Mouse (Mus musculus): ENCODE data around the gene Ctu2.

Ctu2 gene

DNA sequence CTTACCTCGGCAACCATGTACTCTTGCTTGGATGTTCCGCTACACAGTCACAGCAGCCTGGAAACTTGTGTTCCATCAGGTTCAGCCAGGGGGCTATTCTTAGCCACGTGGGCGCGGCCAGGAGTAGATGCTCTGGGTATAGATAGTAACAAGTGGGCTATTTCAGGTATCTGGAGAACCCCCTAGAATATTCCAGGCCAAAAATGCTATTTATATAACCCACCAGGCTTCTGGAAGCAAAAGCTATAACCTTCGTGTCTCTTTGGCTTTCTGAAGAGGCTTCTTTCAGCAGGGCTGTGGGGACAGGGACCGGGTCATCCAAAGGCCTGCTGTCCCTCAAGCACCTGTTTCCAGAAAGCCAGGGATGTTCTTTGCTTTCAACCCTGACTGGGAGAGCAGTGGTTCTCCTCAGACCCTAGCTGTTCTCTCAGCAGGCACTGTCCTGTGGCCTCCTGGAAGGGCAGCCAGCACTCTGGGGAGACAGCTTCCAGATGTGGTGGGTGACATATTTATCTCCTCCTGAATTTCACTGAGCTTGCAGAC lies 24.7 kb upstream of the Ctu2 start:
- no peak for DNase-seq (ENCODE audit: low spot score)

- DNase-seq (ENCODE audit: low spot score): no peak
Measured at GRCm38 (mm10) chr8:122452154-122452553, 23.8 kb upstream of the Ctu2 start.

DNA sequence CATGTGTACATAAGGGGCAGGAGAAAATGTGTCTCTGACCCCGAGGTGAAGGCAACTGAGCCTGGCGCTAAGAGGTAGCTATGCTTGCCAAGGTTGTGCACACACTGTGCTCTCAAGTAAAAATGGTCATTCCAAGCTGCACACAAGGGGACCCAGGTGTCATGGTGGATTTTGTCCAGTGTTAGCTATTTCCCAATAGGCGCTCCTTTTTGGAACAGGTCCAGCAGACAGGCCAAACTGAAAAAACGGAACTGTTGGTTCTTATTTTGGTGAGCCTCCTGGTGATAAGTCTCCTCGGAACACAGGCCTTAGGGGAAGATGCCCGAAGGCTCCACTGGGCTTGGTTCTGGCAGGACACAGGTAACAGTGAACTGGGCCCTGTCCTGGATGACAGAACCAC lies 21.5 kb upstream of the Ctu2 start:
- DNase-seq (ENCODE audit: low spot score): no peak

GRCm38 (mm10) chr8:122457171-122457570 lies 18.8 kb upstream of the Ctu2 start:
- no peak for DNase-seq (ENCODE audit: low spot score)

DNA sequence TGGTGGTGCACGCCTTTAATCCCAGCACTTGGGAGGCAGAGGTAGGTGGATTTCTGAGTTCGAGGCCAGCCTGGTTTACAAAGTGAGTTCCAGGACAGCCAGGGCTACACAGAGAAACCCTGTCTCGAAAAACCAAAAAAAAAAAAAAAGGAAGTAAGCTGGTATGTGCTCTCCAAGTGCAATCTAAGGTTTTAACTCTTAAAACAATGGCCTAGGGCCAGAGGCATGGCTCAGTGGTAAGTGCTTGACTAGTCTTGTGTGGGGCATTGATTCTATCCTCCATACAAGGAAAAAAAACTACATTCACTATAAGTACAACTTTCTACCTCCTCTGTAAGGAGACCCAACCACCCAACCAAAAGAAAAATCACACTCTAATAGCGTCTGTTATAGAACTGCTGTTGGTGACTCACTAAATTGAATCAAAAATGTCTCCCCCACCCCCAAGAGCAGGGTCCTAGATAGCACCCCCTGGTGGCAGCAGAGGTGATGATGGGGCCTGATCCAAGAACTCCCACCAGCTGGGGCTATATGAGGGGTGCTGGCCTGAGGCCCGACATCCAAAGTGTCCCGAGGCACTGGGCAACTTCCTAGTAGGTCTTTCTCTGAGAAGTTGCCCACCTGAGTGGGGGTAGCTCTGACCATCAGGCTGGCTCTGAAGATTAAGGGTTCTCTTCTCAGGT lies 16.6 kb upstream of the Ctu2 start:
- DNase-seq (ENCODE audit: low spot score): no peak

DNA sequence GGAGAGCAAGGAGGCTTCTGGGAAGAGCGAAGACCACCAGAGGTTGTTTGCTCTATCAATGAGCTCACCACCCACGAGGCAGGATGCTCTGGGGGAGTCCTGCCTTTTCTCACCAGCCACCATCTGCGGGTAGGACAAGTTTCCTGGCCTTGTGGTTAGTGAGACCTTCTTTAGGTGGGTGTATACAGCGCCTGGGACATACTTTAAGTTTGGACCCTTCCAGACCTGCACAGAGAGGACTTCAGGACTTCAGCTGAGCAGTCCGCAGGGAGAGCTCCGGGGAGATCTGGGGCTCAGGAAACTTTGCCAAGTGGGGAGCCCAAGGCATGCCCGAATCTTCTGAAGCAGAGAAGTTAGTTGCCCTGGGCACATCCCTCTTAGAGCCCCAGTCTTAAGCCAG lies 16.0 kb upstream of the Ctu2 start:
- DNase-seq (ENCODE audit: low spot score): no peak

GRCm38 (mm10) chr8:122460524-122461472 lies 15.1 kb upstream of the Ctu2 start, which contains the start of gene Snai3:
Gene Snai3 (minus strand): TSS chr8:122460733.
- DNase-seq (ENCODE audit: low spot score): peak; percentile 27

GRCm38 (mm10) chr8:122461473-122462148 lies 14.3 kb upstream of the Ctu2 start:
- DNase-seq (ENCODE audit: low spot score): no peak

- DNase-seq (ENCODE audit: low spot score): no peak
Measured at GRCm38 (mm10) chr8:122462510-122462909, 13.4 kb upstream of the Ctu2 start.

DNA sequence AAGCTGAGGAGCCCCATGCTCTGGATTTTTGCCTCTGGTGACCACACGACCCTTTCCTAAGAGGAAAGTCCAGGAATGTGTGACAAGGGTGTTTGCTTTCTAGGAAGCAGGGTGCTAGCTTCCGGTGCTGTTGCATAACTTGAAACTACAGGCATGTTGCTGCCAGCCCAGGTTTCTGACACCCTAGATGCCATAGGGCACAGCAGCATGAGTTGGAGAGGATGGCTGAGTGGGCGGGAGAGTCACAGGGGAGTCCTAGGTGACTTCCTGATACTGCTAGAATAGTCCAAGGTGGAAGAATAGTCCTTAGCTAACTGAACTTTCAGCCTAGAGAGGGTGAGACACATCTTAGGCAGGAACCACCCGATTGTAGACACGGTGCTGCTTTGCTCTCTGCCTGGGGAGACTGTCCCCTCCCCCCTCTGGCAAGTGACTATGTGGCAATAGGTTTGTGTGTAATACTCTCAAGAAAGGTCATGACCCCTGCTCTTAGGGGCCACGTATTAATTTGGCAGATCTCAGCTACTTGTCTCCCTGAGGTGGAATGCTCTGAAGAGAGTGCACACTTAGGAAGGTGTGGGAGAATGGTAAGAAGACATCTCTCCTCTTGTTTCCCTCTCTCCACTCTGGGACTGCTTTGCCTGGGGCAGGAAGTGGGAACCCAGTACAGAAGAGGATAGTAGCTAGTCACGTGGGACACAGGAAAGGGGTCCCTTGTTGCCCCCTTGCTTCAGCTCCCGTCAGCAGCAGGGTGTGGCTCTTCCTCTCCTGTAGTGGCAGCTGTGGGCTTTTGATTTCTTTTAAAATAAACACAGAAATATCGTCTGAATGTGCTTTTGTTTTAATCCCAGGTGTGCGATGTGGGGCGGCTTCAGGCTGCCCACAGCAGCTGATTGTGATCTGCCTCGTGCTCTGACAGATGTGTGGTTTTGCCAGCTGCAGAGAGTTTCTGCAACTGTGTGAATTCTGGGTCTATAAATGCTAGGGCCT lies 12.0 kb upstream of the Ctu2 start:
- DNase-seq (ENCODE audit: low spot score): peak; percentile 57

DNA sequence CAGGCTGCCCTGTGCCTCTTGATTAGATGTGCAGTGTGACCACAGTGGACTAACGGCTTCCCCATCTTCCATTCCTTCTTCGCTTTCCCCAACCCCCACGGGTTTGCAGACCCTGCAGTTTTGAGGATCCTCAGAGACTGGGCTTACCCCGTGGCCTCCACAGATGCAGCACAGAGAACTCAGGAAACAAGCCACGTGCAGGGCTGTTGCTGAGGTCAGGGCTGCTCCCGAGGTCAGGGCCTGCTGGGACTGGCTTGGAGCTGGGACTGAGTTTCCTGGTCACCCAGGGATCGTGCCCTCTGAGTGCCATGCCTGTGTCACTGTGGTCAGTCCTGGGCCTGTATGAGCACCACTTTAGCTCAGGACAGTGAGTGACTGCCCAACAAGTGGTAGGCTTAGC lies 11.0 kb upstream of the Ctu2 start:
- DNase-seq (ENCODE audit: low spot score): no peak

GRCm38 (mm10) chr8:122467816-122468215 lies 8.1 kb upstream of the Ctu2 start:
- DNase-seq (ENCODE audit: low spot score): no peak

GRCm38 (mm10) chr8:122469407-122469806 lies 6.5 kb upstream of the Ctu2 start:
- no peak for DNase-seq (ENCODE audit: low spot score)

DNA sequence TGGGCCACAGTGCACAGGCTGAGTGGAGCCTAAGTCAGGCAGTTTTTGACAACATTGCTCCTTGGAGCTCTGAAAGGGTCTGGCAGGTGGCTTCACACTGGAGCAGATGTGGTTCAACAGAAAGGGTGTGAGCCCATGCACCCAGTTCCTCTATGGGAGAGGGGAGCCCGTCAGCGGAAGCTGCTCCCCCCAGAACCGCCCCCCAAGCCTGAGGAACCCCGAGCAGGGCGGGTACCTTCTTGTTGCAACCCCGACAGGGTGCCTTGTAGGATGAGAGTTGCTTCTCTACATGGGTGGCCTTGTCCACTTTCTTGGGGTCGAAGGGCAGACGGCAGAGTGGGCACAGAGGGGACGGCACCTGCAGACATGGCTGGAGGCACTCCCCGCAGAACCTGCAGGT lies 6.0 kb upstream of the Ctu2 start:
- no peak for DNase-seq (ENCODE audit: low spot score)

DNA sequence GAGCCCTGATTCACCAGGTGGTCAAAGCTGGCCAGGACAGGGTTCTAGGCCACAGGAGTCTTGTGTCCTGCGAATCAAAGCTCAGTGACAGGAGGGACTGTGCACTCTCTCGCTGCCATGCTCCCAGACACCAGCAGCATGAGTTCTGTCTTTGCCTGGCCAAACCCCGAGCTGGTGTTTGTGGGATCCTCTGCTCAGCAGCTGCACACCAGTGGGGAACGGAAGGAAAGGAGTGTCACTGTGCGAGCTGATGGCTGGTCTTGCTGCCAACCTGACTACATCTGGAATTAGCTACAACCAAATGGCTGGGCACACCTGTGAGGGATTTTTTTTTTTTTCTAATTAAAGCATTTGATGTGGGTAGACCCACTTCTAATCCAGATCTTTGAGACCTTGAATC lies 5.3 kb upstream of the Ctu2 start:
- DNase-seq (ENCODE audit: low spot score): no peak

DNA sequence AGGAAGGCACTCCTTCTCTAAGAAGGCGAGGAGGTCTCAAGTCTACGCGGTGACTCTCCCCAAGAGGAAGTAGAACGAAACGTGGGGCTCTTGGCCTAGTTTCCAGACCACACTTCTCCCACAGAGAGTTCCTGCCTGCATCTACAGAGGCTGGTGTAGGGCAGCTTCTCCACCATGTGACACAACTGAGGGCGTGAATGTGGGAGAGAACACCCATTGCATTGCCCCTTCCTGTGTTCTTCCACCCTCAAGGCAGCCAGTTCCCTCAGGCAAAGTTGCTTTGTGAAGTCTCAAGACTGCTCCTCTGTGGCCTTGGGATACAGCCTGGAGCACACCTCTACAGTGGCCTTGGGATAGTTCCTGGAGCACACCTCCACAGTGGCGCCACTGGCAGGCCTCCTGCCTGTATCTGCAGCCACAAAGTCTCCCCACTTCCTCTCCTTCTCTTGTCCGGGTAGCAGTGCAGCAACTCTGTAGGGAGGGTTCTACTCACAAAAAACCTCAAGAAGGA lies 2.0 kb upstream of the Ctu2 start:
- no peak for DNase-seq (ENCODE audit: low spot score)

DNA sequence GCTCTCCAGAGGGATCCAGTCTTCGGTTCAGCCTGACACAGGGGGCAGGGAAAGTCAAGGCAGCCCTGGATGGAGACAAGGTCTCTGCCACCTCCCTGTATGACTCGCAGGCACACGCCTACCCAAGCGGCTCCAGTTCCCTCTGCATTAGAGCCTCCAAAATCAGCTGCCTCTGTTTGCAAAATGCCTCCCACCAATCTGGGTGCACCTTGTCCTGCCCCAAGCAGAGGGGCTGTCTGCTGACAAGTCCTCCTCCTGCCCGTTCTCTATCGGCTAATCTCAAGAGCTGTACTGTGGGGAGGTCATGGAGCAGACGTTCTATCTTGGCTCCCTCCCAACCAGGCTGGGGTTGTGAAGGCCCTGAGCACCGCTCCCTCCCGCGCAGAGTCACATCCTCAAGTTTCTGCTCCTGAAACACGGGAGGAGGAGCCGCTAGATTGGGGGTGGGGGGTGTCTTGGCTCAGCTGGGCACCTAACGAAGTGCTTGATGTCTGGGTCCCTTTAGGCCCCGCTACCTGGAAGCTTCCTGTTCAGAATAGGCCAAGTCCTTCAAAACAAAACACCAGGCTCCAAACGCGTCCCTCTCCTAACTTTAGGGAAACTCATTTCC lies 887 bp upstream of the Ctu2 start:
- DNase-seq (ENCODE audit: low spot score): peak; percentile 82

DNA sequence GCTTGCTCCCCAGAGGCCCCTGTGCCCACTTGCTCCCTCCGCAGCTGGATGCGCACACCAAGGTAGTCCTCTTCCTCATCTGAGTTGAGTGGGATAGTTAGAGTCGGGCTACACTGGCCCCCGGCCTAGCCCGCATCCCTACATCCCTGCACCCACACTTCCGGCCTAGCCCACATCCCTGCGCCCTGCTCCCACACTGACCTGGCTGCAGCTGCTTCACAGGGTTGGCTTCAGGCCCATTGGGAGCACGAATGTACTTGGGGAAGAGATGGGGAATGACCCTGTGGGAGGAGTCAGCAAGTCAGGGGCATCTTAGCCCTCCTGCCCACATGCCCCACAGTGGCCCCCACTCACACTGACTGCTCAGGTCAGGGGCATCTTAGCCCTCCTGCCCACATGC lies 6.5 kb downstream of the Ctu2 start:
- DNase-seq (ENCODE audit: low spot score): no peak

DNA sequence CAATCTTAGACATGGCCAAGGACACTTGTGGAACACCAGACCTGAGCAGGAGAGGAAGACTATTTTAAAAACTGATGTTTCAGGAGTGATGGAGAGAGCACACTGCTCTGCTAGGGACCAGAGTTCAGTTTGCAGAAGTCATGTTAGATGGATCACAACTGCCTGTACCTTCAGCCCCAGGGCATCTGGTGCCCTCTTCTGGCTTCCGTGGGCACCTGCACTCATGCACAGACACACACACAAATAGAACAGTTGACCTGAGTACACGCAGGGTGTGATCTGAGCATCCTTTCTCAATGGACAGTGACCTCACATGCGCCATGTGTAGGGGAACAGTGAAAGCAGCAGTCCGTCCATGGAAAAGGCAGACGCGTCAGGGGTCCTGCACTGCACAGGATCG lies 7.9 kb downstream of the Ctu2 start:
- DNase-seq (ENCODE audit: low spot score): no peak

DNA sequence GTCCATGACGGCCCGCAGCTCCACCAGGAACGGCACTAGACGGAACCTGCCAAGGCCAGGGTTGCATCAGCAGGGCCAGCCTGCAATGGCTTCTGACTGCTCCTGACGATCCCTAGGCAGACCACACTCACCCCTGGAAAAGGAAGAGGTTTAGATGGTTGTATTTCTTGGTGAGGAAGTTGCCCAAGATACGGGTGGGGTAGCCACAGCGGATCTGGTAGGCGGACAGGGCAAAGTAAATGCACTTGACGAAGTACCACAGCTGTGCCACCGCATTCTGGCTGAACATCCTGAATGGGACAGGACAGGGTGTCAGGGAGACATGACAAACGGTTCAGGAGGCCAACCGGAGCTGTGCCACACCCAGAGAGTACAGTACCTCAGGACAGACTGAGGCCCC lies 8.9 kb downstream of the Ctu2 start:
- no peak for DNase-seq (ENCODE audit: low spot score)

GRCm38 (mm10) chr8:122488387-122488786 lies 12.4 kb downstream of the Ctu2 start:
- no peak for DNase-seq (ENCODE audit: low spot score)
